Mouse (Mus musculus) Patski (cell line): Measurements from ENCODE around the gene Cdk11b. TPM values are rescaled to one million over a fixed set of nuclear protein-coding genes. Genes with fewer than 3 reads are reported as not detected.

Source experiments
- ATAC-seq: fragments of 100-300 bp; one replicate; pipeline ENCODE4 v1.8.0; 2021
- CTCF ChIA-PET: fragments of 350-600 bp; sonication (Branson Sonifier 250); formaldehyde crosslinking; loops from one replicate; lab custom pipeline; 2022; ENCODE audit warnings: inconsistent platforms; lab: Charles Lee
- POLR2A ChIA-PET: fragments of 350-600 bp; sonication (Branson Sonifier 250); formaldehyde crosslinking; loops from one replicate; lab custom pipeline; 2022; ENCODE audit warnings: antibody characterized with exemption, inconsistent platforms; lab: Charles Lee
- DNase-seq: peaks from one replicate; pipeline ENCODE4 v3.0.0-alpha.2; 2011; ENCODE audit warnings: low read depth, low spot score
- H3K27me3 ChIP-seq: fragments of 371-371 bp; one replicate; pipeline ENCODE4 v1.5.1; 2021
- CTCF ChIP-seq: fragments of 100-300 bp; IDR thresholded peaks from one replicate; pipeline ENCODE4 v1.5.1; 2021
- in situ Hi-C: fragments of 300-500 bp; cut with MboI; formaldehyde crosslinking; loops from 3 replicates; pipeline ENCODE4 v1.11.1; 2018; ENCODE audit warnings: low pct_unique_long_range_greater_than_20kb, mixed read lengths
- polyA plus RNA-seq: library from polyadenylated mRNA; unstranded; gene quantifications from one replicate; pipeline ENCODE4 v1.2.3, GENCODE M21; 2021

Cdk11b gene
- polyA plus RNA-seq = 57.8 TPM

GRCm38 (mm10) chr4:155624338-155625291 is at the start of gene Cdk11b:
TSS of gene Cdk11b (plus strand) at chr4:155624854.
- in situ Hi-C loops = no loop called here
- no peaks in the 10 kb centered on the region for H3K27me3 ChIP-seq
- peak; percentile 64 for DNase-seq
- no peak for TF ChIP-seq CTCF
- POLR2A ChIA-PET = no interaction called here
- CTCF ChIA-PET = no interaction called here
- peak; percentile 51 for ATAC-seq

DNA sequence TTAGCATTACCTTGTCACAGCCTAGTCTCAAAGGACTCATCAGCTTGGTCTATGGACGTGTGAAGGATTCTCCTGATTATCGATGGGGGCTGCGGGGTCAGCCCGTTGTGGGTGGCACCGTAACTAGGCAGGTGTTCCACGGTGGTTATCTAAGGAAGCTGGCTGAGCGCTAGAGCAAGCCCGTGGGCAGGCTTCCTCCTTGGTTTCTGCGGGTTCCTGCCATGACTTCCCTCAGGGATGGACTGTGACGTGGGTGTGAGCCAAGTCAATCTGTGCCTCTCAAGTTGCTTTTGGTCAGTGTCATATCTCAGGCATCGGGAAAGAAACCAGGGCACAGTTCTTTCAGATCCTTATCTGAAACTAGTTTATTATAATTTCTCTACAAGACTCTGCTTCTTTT is 49.7 kb upstream of the Cdk11b start:
- ChIA-PET POLR2A (no interaction called here), CTCF (no interaction called here)
- in situ Hi-C loops = no loop called here
- DNase-seq (no peak), ATAC-seq (no peak)
- no peak for TF ChIP-seq CTCF
- no peaks in the 10 kb centered on the region for H3K27me3 ChIP-seq

DNA sequence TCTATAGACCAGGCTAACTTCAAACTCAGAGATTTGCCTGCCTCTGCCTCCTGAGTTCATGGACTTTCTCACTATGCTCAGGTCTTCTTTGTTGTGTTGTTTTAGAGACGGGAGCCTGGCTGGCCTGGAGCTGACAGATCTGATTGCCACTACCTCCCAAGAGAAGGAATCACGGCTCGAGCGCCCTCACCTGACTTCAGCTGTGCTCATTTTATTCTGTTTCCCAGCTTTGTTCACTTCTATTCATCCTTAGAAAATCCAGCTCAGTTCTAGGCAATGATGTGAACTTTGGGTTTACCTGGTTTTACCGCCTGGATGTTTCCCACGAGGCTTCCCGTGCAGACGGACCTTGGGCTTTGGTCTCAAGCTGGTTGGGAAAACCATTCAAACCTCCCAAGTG is 49.1 kb upstream of the Cdk11b start:
- no peaks in the 10 kb centered on the region for H3K27me3 ChIP-seq
- DNase-seq = no peak
- CTCF ChIA-PET = no interaction called here
- POLR2A ChIA-PET = no interaction called here
- ATAC-seq = no peak
- in situ Hi-C loops = no loop called here
- no peak for TF ChIP-seq CTCF

- ChIA-PET POLR2A (interaction anchor here (0.9 kb wide), 1 partner anchor 96 kb away, joined by 3 read pairs; no protein-coding TSS in a partner anchor), CTCF (interaction anchor here (1.5 kb wide), 1 partner anchor 95 kb away, joined by 3 read pairs; no protein-coding TSS in a partner anchor)
- TF ChIP-seq CTCF = no peak
- no peak for DNase-seq
- in situ Hi-C loops = no loop called here
- H3K27me3 ChIP-seq = no peaks in the 10 kb centered on the region
- ATAC-seq = no peak
Measured at GRCm38 (mm10) chr4:155577132-155577531, 47.5 kb upstream of the Cdk11b start.

DNA sequence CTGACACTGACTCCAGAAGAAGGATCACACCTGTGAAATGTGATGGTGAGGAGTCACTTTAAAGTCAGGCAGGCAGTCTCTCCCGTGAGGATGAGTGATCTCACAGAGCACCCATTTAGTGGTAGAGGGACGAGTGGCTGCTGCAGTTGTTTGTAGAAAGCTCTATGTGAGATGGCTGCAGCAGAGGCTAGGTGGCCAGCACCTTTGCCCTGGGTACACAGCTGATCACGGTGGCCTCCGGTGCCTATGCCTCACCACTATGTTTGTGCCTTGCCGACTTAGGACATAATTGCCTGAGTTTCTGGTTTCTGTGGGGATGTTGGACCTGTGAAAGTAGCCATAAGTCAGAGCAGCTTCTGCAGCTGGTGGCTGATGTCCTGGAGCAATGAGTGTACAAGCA is 46.9 kb upstream of the Cdk11b start:
- TF ChIP-seq CTCF = no peak
- in situ Hi-C loops = no loop called here
- ChIA-PET POLR2A (interaction anchor here (0.9 kb wide), 1 partner anchor 96 kb away, joined by 3 read pairs; no protein-coding TSS in a partner anchor), CTCF (interaction anchor here (1.5 kb wide), 1 partner anchor 96 kb away, joined by 3 read pairs; no protein-coding TSS in a partner anchor)
- no peaks in the 10 kb centered on the region for H3K27me3 ChIP-seq
- no peak for ATAC-seq
- DNase-seq = no peak

- ChIA-PET CTCF (interaction anchor here (1.5 to 1.6 kb wide), 2 partner anchors 14 to 96 kb away, joined by 3 to 5 read pairs; no protein-coding TSS in a partner anchor), POLR2A (no interaction called here)
- in situ Hi-C loops = no loop called here
- no peak for ATAC-seq
- no peaks in the 10 kb centered on the region for H3K27me3 ChIP-seq
- no peak for TF ChIP-seq CTCF
- no peak for DNase-seq
Measured at GRCm38 (mm10) chr4:155578336-155579125, 46.1 kb upstream of the Cdk11b start.

DNA sequence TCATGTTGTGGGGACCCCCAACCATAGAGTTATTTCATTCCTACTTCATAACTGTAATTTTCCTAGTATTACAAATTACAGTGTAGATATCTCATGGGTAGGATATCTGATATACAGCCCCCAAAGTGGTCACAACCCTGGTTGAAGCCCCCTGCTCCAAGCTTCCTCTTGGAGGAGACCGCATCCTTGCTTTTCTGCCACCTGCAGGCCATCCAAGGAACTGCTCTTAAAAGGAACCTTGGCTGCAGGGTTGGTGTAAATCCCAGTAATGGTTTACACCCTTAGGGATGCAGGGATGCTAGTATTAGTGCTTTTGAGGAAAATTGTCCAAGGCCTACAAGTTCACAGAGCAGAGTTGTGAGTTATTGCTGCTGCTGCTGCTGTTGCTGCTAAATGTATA is 44.2 kb upstream of the Cdk11b start:
- no peak for DNase-seq
- ChIA-PET POLR2A (no interaction called here), CTCF (interaction anchor here (0.8 to 4.0 kb wide), 6 partner anchors 9 to 106 kb away, joined by 3 to 15 read pairs (median 4); no protein-coding TSS in a partner anchor)
- no peaks in the 10 kb centered on the region for H3K27me3 ChIP-seq
- TF ChIP-seq CTCF = no peak
- in situ Hi-C loops = no loop called here
- no peak for ATAC-seq

GRCm38 (mm10) chr4:155582279-155582905 is 42.3 kb upstream of the Cdk11b start:
- no peaks in the 10 kb centered on the region for H3K27me3 ChIP-seq
- in situ Hi-C loops = no loop called here
- no peak for DNase-seq
- ATAC-seq = peak; percentile 96
- POLR2A ChIA-PET = no interaction called here
- TF ChIP-seq CTCF = no peak
- CTCF ChIA-PET = interaction anchor here (4.0 kb wide), 1 partner anchor 101 kb away, joined by 15 read pairs; no protein-coding TSS in a partner anchor

DNA sequence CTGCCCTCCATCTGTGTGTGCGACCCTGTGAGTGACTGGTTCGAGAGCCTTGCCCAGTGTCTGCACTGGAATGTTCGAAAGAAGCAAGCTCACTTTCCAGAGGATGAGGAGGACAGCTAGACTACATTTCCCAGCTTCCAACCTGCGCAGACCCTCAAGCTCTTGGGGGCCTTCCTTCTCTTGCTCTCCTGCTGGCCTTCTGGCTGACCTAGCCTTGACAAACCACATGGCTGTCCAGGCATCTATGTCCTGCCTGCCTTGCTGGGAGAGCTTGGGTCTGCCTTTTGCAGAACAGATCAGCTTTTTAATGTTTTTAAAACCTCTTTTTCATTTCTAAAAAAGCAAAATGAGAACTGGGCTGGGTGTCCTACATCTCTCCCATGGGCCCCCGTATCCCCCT is 35.3 kb upstream of the Cdk11b start:
- in situ Hi-C loops = no loop called here
- DNase-seq (no peak), ATAC-seq (no peak)
- TF ChIP-seq CTCF = no peak
- POLR2A ChIA-PET = no interaction called here
- CTCF ChIA-PET = no interaction called here
- no peaks in the 10 kb centered on the region for H3K27me3 ChIP-seq
